Mouse (Mus musculus) midbrain, embryonic 11.5 days (tissue): ENCODE results near the gene Rnf43. TPM values are rescaled to one million over a fixed set of nuclear protein-coding genes. Genes with fewer than 3 reads are reported as not detected.

Source experiments
- ATAC-seq: fragments of 200-750 bp; cut with Nextera tagmentation; 2 replicates; pipeline ENCODE4 v1.8.0; 2017; ENCODE audit warnings: moderate TSS enrichment, moderate library complexity; ENCODE audit not compliant: low FRiP score
- DNase-seq: peaks from one replicate; pipeline ENCODE4 v3.0.0; 2015; ENCODE audit warnings: low spot score; ENCODE audit errors: missing footprints
- H3K27ac ChIP-seq: fragments of 300-500 bp; sonication (generic); 2 replicates; pipeline ENCODE4 v1.5.1; 2014; ENCODE audit warnings: low read depth, low read length
- H3K27me3 ChIP-seq: fragments of 300-500 bp; sonication (generic); 2 replicates; pipeline ENCODE4 v1.6.1; 2014; ENCODE audit warnings: mild to moderate bottlenecking, low read length, moderate library complexity, mixed read lengths; ENCODE audit not compliant: control insufficient read depth, insufficient read depth
- H3K36me3 ChIP-seq: fragments of 300-500 bp; sonication (generic); 2 replicates; pipeline ENCODE4 v1.6.1; 2014; ENCODE audit warnings: mild to moderate bottlenecking, low read length, moderate library complexity, mixed read lengths; ENCODE audit not compliant: control insufficient read depth, insufficient read depth
- H3K4me1 ChIP-seq: fragments of 300-500 bp; sonication (generic); 2 replicates; pipeline ENCODE4 v1.6.1; 2014; ENCODE audit warnings: low read length; ENCODE audit not compliant: control insufficient read depth, insufficient read depth
- H3K4me2 ChIP-seq: fragments of 300-500 bp; sonication (generic); 2 replicates; pipeline ENCODE4 v1.6.1; 2014; ENCODE audit warnings: mild to moderate bottlenecking, moderate library complexity
- H3K4me3 ChIP-seq: fragments of 300-500 bp; sonication (generic); 2 replicates; pipeline ENCODE4 v1.5.1; 2014; ENCODE audit warnings: low read depth, low read length
- H3K9ac ChIP-seq: fragments of 300-500 bp; sonication (generic); 2 replicates; pipeline ENCODE4 v1.6.1; 2014; ENCODE audit warnings: low read length
- H3K9me3 ChIP-seq: fragments of 300-500 bp; sonication (generic); 2 replicates; pipeline ENCODE4 v1.6.1; 2016; ENCODE audit warnings: low read length; ENCODE audit not compliant: control insufficient read depth
- WGBS: fragments of 180-500 bp; shearing (Covaris S2); extraction: QIAGEN DNeasy Blood & Tissue Kit; methylation state at CpG from one replicate; pipeline ENCODE4 v1.1.7; 2014; 5-methylcytosine and 5-hydroxymethylcytosine counted together
- polyA plus RNA-seq: library from polyadenylated mRNA; unstranded; fragments of >200 nt; fragmentation: Nextera tagmentation; extraction: Ambion mirVana; gene quantifications from 2 replicates; pipeline ENCODE4 v1.2.1, GENCODE M21; 2014

Rnf43 gene
- 0.61 and 2.0 TPM in 2 replicates for polyA plus RNA-seq

DNA sequence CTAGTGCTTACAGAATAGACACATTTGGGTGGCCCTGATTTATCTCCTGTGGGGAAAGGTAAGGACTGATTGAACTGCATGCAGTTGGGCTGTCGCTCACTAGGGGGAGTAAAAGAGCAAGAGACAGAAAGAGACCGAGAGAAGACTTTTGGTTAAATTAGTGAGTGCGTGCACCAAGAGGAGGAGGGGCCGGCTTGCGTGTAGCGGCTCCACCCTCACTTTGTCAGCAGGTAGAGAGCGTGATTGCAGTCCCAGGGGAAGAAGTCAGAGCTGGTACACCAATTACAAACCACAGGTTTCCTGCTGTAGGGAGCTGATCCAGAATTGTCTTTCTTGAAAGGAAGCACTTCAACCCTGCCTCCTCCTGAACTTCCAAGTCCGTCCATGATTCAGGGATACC, at the start of gene Rnf43:
Rnf43 (plus strand) TSS at position 316 of the 400 bp plus-strand sequence.
- Histone ChIP-seq H3K9ac (peak within 1 kb of the TSS; percentile 18; the same call in 1 of the 2 replicates), H3K27ac (no peak within 1 kb of the TSS), H3K36me3 (no peaks in the 10 kb centered on the region), H3K9me3 (no peaks in the 10 kb centered on the region), H3K27me3 (peaks cover 3% of the 10 kb centered on the region; the same call in 1 of the 2 replicates), H3K4me2 (peak within 1 kb of the TSS; percentile 48), H3K4me3 (peak within 1 kb of the TSS; percentile 29), H3K4me1 (no peaks in the 10 kb centered on the region; the same call in 1 of the 2 replicates)
- WGBS = under 1% methylated on average over 8 of the region's 8 CpGs
- DNase-seq (peak; percentile 98), ATAC-seq (peak; percentile 54; the same call in 1 of the 2 replicates)

DNA sequence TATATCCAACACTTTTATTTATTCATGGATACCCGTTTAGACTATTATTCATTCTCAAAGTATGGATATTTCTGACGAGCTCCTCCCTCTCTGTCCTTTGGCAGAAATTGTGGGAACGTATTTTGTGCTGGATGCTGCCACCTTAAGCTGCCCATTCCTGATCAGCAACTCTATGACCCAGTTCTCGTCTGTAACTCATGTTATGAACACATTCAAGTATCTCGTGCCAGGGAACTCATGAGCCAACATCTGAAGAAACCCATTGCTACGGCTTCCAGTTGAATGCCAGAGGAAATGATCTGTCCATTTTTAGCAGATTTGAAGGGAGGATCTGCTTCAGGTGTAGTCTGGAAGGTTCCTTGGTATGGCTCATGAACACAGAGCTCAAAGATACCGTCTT, 48.5 kb upstream of the Rnf43 start:
- no peaks in the 10 kb centered on the region for H3K4me1 ChIP-seq
- DNase-seq (peak; percentile 65), ATAC-seq (no peak)
- no peak overlapping the region for H3K9ac ChIP-seq
- no peaks in the 10 kb centered on the region; the same call in 1 of the 2 replicates for H3K9me3 ChIP-seq
- WGBS = 94% methylated on average over 7 of the region's 7 CpGs
- no peak overlapping the region for H3K4me3 ChIP-seq
- H3K27me3 ChIP-seq = no peaks in the 10 kb centered on the region
- H3K36me3 ChIP-seq = peaks cover 67% of the 10 kb centered on the region
- H3K4me2 ChIP-seq = no peak overlapping the region
- no peak overlapping the region for H3K27ac ChIP-seq

DNA sequence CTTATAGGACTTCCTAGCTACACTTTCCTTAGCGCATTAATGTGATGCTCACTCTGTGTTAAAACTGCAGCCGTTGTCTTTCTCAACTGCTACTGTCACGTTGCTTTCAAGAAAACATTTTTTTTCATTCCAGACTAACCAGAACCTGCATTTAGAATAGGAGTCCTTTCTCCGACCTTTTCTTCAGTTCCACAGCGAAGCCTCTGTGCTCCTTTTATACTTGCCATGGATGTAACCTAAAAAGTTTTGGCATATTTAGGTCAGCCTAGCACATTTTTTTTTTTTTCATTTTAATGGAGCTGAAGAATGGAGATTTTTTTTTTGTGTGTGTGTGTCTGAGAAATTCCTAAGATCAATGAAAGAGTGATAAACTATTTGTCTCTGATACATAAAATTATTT, 47.0 kb upstream of the Rnf43 start:
- H3K36me3 ChIP-seq = peaks cover 65% of the 10 kb centered on the region
- no peak for ATAC-seq

DNA sequence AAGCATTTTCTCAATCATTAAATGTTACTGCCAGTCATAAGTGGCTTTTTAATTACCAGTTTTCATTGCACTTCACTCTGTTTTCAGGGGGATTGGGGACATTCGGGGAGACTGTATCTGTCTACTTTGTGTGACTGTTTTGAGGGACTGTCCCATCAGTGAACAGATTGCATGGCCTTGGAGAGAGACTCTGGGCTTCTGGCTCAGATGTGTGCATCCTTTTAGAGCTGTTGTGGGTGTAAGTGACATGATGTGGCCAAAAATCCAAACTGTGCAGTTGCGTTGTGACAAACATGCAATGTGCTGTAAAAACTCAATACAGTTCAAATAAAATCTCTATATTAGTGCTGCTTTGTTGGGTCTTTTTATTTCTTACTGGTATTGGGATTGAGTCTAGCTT, 46.6 kb upstream of the Rnf43 start:
- H3K9ac ChIP-seq = no peak overlapping the region
- no peaks in the 10 kb centered on the region for H3K4me1 ChIP-seq
- no peaks in the 10 kb centered on the region for H3K27me3 ChIP-seq
- H3K4me3 ChIP-seq = no peak overlapping the region
- peak; percentile 81 for DNase-seq
- H3K36me3 ChIP-seq = peaks cover 61% of the 10 kb centered on the region
- no peaks in the 10 kb centered on the region; the same call in 1 of the 2 replicates for H3K9me3 ChIP-seq
- 99% methylated on average over 2 of the region's 2 CpGs for WGBS
- H3K27ac ChIP-seq = no peak overlapping the region
- ATAC-seq = no peak
- H3K4me2 ChIP-seq = no peak overlapping the region

More for the DNA sequence above, 47.0 kb upstream of the Rnf43 start:
- H3K9ac ChIP-seq = no peak overlapping the region
- WGBS = 93% methylated on average over 5 of the region's 5 CpGs
- no peaks in the 10 kb centered on the region for H3K4me1 ChIP-seq
- DNase-seq = no peak
- H3K4me3 ChIP-seq = no peak overlapping the region
- H3K27ac ChIP-seq = no peak overlapping the region
- H3K27me3 ChIP-seq = no peaks in the 10 kb centered on the region
- H3K9me3 ChIP-seq = no peaks in the 10 kb centered on the region; the same call in 1 of the 2 replicates
- no peak overlapping the region for H3K4me2 ChIP-seq

DNA sequence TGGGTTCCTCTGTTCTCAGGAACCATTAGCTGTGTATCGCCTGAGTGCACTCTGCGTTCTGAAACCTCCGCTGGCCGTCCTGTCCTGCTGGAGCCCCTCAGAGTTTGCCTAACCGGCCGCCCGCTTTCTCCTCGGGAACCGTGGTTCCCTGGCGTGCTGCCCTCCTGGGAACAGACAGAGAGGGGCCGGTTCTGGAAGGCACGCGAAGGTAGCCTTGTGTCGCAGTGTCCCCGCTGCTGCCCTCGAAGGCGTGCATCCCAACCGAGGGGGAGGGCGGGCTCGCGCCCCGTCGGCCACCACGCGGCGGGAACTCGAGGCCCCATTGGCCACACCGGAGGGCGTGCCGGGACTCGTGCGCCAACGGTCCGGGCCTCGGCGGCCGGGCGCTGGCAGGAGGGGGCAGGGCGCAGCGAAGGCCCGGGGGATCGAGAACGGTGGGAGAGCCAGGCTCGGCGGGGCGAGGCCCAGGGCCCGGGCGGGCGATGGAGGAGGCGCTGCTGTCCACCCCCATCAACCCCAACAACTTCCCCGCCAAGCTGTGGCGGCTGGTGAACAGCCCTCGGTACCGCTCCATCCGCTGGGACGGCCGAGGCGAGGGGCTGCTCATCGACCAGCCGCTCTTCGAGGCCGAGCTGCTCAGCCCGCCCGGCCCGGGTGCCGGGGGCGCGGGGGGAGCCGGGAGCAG, 45.6 kb upstream of the Rnf43 start, which contains the start of gene Hsf5:
Hsf5 (plus strand) TSS at position 375 of the 685 bp plus-strand sequence.
- WGBS = 90% methylated on average over 48 of the region's 69 CpGs
- peak; percentile 39 for DNase-seq

DNA sequence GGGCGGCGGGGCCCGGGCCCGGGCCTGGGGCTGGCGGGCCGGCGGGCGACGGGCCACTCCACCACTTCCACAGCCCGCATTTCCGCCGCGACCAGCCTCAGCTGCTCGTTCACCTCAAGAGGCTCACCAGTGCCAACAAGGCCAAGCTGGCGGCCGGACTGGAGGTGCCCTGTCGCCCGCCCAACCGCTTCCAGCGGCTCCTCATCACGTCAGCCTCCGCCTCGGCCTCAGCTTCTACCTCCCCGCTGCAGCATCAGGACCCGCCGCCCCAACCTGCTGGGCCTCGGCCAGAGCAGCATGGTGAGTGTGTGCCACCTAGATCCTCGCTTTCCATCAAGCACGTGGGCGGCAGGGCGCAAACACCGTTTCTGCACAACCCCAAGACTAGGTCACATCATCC, 44.9 kb upstream of the Rnf43 start:
- ATAC-seq = no peak
- Histone ChIP-seq H3K4me3 (no peak overlapping the region), H3K9ac (no peak overlapping the region), H3K9me3 (no peaks in the 10 kb centered on the region; the same call in 1 of the 2 replicates), H3K4me2 (no peak overlapping the region), H3K27me3 (no peaks in the 10 kb centered on the region), H3K4me1 (no peaks in the 10 kb centered on the region), H3K36me3 (peaks cover 45% of the 10 kb centered on the region), H3K27ac (no peak overlapping the region)
- 96% methylated on average over 29 of the region's 32 CpGs for WGBS
- DNase-seq = peak; percentile 26

More for the DNA sequence above, 45.6 kb upstream of the Rnf43 start, which contains the start of gene Hsf5:
- no peak for ATAC-seq
- Histone ChIP-seq H3K9me3 (no peaks in the 10 kb centered on the region; the same call in 1 of the 2 replicates), H3K9ac (no peak within 1 kb of the TSS), H3K4me3 (no peak within 1 kb of the TSS), H3K4me2 (no peak within 1 kb of the TSS), H3K27ac (no peak within 1 kb of the TSS), H3K36me3 (peaks cover 51% of the 10 kb centered on the region), H3K27me3 (no peaks in the 10 kb centered on the region), H3K4me1 (no peaks in the 10 kb centered on the region)

DNA sequence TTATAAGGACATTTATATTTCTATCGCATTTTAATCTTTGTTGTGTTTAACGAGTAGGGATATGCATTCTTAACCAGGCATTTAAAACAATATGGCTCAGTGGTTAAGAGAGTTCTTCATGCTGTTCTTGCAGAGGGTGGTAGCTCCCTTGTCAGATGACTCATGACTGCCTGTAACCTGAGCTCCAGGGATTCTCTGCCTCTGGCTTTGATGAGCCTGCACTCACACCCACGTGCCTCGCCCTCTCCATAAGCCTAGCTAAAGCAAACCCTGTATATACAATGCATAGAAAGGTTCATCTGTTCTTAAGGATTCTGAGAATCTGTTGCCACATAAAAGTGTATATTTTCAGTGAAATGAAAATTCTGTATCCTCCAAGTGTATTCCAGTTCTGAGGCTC, 39.4 kb upstream of the Rnf43 start:
- WGBS = 82% methylated on average over 4 of the region's 4 CpGs
- no peak overlapping the region for H3K9ac ChIP-seq
- H3K4me1 ChIP-seq = no peaks in the 10 kb centered on the region
- H3K4me3 ChIP-seq = no peak overlapping the region
- no peaks in the 10 kb centered on the region for H3K27me3 ChIP-seq
- DNase-seq (no peak), ATAC-seq (no peak)
- no peaks in the 10 kb centered on the region for H3K9me3 ChIP-seq
- no peak overlapping the region for H3K27ac ChIP-seq
- peaks cover 2% of the 10 kb centered on the region; the same call in 1 of the 2 replicates for H3K36me3 ChIP-seq
- H3K4me2 ChIP-seq = no peak overlapping the region

DNA sequence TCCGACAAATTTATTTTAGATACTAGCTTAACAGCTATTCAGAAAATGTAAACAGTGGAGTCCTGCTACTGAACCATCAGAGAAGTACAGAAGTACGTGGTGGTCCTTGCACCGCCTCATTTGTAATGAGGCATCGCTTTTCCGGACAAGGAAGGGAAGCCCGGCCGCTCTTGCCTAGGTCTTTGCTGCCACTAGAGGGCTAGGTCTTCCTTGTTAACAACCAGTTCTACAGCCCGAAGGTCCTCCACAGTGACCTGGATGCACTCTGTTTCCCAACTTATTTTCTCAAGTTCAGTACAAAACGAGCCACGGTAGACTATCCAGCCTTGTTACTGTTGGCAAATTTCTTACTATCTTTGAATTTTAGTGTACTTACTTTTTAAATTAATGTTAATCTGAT, 32.7 kb upstream of the Rnf43 start:
- Histone ChIP-seq H3K9ac (no peak overlapping the region), H3K27me3 (no peaks in the 10 kb centered on the region), H3K36me3 (no peaks in the 10 kb centered on the region), H3K4me2 (no peak overlapping the region), H3K27ac (no peak overlapping the region), H3K4me1 (no peaks in the 10 kb centered on the region), H3K9me3 (no peaks in the 10 kb centered on the region), H3K4me3 (no peak overlapping the region)
- ATAC-seq (no peak), DNase-seq (peak; percentile 83)
- 42% methylated on average over 10 of the region's 10 CpGs for WGBS

DNA sequence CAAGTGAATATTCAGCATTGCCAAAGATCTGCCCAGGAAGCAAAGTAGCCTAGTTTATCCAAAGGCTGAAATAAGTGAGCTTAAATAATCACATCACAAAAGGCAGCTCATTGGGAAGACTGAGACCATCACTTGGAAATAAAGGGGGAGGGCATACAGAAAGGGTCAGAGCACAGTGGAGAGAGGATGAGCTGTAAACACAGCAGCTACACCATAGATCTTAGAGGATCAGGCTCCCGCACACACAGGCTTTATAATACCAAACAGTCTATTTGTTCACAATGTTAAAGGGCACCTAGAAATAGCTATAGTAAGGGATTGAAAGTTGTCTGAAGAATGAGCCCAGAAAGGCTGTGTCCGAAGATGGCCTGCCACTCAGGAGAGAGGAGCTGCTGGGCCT, 23.7 kb upstream of the Rnf43 start:
- no peak for DNase-seq
- no peak for ATAC-seq
- Histone ChIP-seq H3K4me2 (peak overlapping the region; percentile 65), H3K27me3 (no peaks in the 10 kb centered on the region), H3K9me3 (no peaks in the 10 kb centered on the region), H3K36me3 (no peaks in the 10 kb centered on the region), H3K4me1 (peaks cover 7% of the 10 kb centered on the region), H3K9ac (peak overlapping the region; percentile 80), H3K27ac (no peak overlapping the region; the same call in 1 of the 2 replicates), H3K4me3 (peak overlapping the region; percentile 32)
- WGBS = 4% methylated on average over 2 of the region's 2 CpGs
